In the genomic region with DNA sequence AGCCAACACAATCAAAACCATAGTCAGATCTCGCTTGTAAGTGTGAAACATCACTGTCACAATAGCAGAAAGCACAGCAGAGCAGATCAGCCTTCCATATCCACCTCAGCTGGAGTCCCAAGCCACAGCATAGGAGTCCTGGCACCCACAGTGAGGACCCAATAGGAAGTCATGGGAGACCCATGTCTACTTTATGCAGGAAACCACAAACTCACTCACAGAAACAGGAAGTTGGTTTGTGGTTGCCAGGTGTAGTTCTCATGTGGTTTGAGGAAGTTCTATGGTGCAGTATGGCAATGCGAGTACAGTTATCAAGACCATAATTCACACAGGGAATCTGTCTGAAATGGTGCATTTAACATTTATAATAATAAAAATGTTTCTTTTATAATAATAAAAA, we compare ENCODE assay signal across 12 mouse cellular contexts.
A peak's percentile ranks its signal among the peaks of the same experiment; 100 is the strongest.
DNase-seq lines count a peak whose midpoint lies in the region; ATAC-seq and TF ChIP-seq lines count a peak whose summit lies in the region.
"Had no signal": no experiment of that assay in that cellular context is flagged by ENCODE, and none has a peak within 500 bp of the region (broad histone marks: within the 10 kb centered on the region; RNA-seq: fewer than 3 reads in every experiment).

No protein-coding gene starts in this region.

- no peak for DNase-seq in liver, postnatal 0 days
- DNase-seq in G1E (ENCODE audit: low spot score) = no peak
- peak; percentile 63 for DNase-seq in thymus, postnatal 25 days
- no peak for DNase-seq in heart, adult 9 months (ENCODE audit: low spot score in 2 of 2)
- no peak for DNase-seq in frontal cortex, postnatal 36 days (ENCODE audit: low spot score in 2 of 2)
- DNase-seq: cerebellum, adult 2 months; heart, postnatal 4 days had no signal

- no peak for TF ChIP-seq EP300 in liver, postnatal 0 days (IDR thresholded peaks at IDR 0.05; ENCODE audit: low read depth)

- H3K9me3 ChIP-seq in liver, postnatal 0 days (ENCODE audit: low read length) = no peaks in the 10 kb centered on the region
- no peaks in the 10 kb centered on the region for H3K9me3 ChIP-seq in liver, embryonic 12.5 days (replicated peaks)
- peaks cover 24% of the 10 kb centered on the region for H3K9me3 ChIP-seq in G1E (replicated peaks)
- peaks cover 15% of the 10 kb centered on the region for H3K9me3 ChIP-seq in heart, embryonic 12.5 days (replicated peaks)
- H3K9me3 ChIP-seq: liver, embryonic 15.5 days had no signal

- H3K4me1 ChIP-seq in liver, postnatal 0 days (ENCODE audit: insufficient read depth) = no peaks in the 10 kb centered on the region
- H3K4me1 ChIP-seq in liver, embryonic 12.5 days = no peaks in the 10 kb centered on the region
- H3K4me1 ChIP-seq in G1E (ENCODE audit: insufficient read depth, low read depth, low read length) = peaks cover 5% of the 10 kb centered on the region; the same call in 1 of the 2 replicates
- H3K4me1 ChIP-seq in heart, embryonic 12.5 days (replicated peaks) = peaks cover 4% of the 10 kb centered on the region; the same call in 1 of the 2 replicates
- H3K4me1 ChIP-seq: liver, embryonic 15.5 days had no signal

- no peak overlapping the region for H3K4me3 ChIP-seq in liver, postnatal 0 days (ENCODE audit: low read depth, low read length)
- H3K4me3 ChIP-seq in liver, embryonic 12.5 days = no peak overlapping the region
- no peak overlapping the region for H3K4me3 ChIP-seq in G1E (ENCODE audit: low read depth, low read length)
- no peak overlapping the region for H3K4me3 ChIP-seq in heart, embryonic 12.5 days
- H3K4me3 ChIP-seq: liver, embryonic 15.5 days had no signal

- H3K27ac ChIP-seq in liver, postnatal 0 days (ENCODE audit: low read depth) = no peak overlapping the region
- H3K27ac ChIP-seq in liver, embryonic 12.5 days = no peak overlapping the region
- H3K27ac ChIP-seq in heart, embryonic 12.5 days (ENCODE audit: poor library complexity, severe bottlenecking) = no peak overlapping the region
- H3K27ac ChIP-seq: liver, embryonic 15.5 days had no signal

- H3K9ac ChIP-seq in liver, postnatal 0 days (replicated peaks) = no peak overlapping the region
- no peak overlapping the region for H3K9ac ChIP-seq in liver, embryonic 12.5 days
- H3K9ac ChIP-seq in heart, embryonic 12.5 days = no peak overlapping the region
- H3K9ac ChIP-seq: liver, embryonic 15.5 days had no signal

- peak; percentile 44 for ATAC-seq in liver, postnatal 0 days
- no peak for ATAC-seq in liver, embryonic 12.5 days
- peak; percentile 41 for ATAC-seq in G1E (ENCODE audit: extremely low read depth, insufficient number of reproducible peaks, low FRiP score, poor library complexity, severe bottlenecking)
- peak; percentile 53; the same call in 1 of the 2 replicates for ATAC-seq in monocyte, adult 5-6 weeks (replicated peaks; ENCODE audit: insufficient number of reproducible peaks, low FRiP score, low TSS enrichment, poor library complexity, severe bottlenecking)
- ATAC-seq in heart, embryonic 12.5 days (ENCODE audit: insufficient number of reproducible peaks, low FRiP score) = no peak
- ATAC-seq: intestine, postnatal 0 days had no signal

- TF ChIP-seq CTCF in liver, postnatal 0 days (IDR thresholded peaks at IDR 0.05; ENCODE audit: low read depth) = no peak
- TF ChIP-seq CTCF in G1E (IDR thresholded peaks at IDR 0.05; ENCODE audit: low read depth, low read length) = no peak

- no peaks in the 10 kb centered on the region for H3K36me3 ChIP-seq in liver, postnatal 0 days (replicated peaks; ENCODE audit: insufficient read depth, low read length)
- H3K36me3 ChIP-seq in liver, embryonic 12.5 days = no peaks in the 10 kb centered on the region
- no peaks in the 10 kb centered on the region for H3K36me3 ChIP-seq in G1E (replicated peaks)
- H3K36me3 ChIP-seq in heart, embryonic 12.5 days = no peaks in the 10 kb centered on the region
- H3K36me3 ChIP-seq: liver, embryonic 15.5 days had no signal

- H3K4me2 ChIP-seq in liver, postnatal 0 days (ENCODE audit: low read depth, low read length) = no peak overlapping the region
- no peak overlapping the region for H3K4me2 ChIP-seq in liver, embryonic 12.5 days
- H3K4me2 ChIP-seq in heart, embryonic 12.5 days = no peak overlapping the region
- H3K4me2 ChIP-seq: liver, embryonic 15.5 days had no signal

- 28% methylated on average over 2 of the region's 2 CpGs for WGBS in liver, postnatal 0 days (ENCODE audit: insufficient replicate concordance)
- WGBS in liver, embryonic 12.5 days (ENCODE audit: insufficient replicate concordance) = 17% methylated on average over 2 of the region's 2 CpGs
- 76% methylated on average over 2 of the region's 2 CpGs for WGBS in heart, embryonic 12.5 days

- 0 out of 2 replicates have a peak, but pooled peaks cover 3% of the 10 kb centered on the region for H3K27me3 ChIP-seq in liver, postnatal 0 days (ENCODE audit: insufficient read depth, low read length)
- H3K27me3 ChIP-seq in liver, embryonic 12.5 days (replicated peaks) = peaks cover 4% of the 10 kb centered on the region
- no peaks in the 10 kb centered on the region for H3K27me3 ChIP-seq in G1E (ENCODE audit: insufficient read depth, low read length)
- no peaks in the 10 kb centered on the region for H3K27me3 ChIP-seq in heart, embryonic 12.5 days (replicated peaks)
- H3K27me3 ChIP-seq: liver, embryonic 15.5 days had no signal

Comparison
In these comparisons a context has a peak if more than half of its experiments do, and no peak if none do; other contexts are left out.
1. ATAC-seq: peak in liver, postnatal 0 days (single experiment), G1E (single experiment) and monocyte, adult 5-6 weeks (single experiment); none in liver, embryonic 12.5 days (single experiment) and heart, embryonic 12.5 days (single experiment).